Mouse (Mus musculus) neural tube, postnatal 0 days (tissue): Measurements from ENCODE around the gene Amigo2. TPM values are rescaled to one million over a fixed set of nuclear protein-coding genes. Genes with fewer than 3 reads are reported as not detected.

Source experiments
- polyA plus RNA-seq: library from polyadenylated mRNA; unstranded; fragments of >200 nt; fragmentation: Nextera tagmentation; extraction: Ambion mirVana; gene quantifications from 2 replicates; pipeline ENCODE4 v1.2.1, GENCODE M21; 2015

Gene Amigo2
- polyA plus RNA-seq: 8.7 and 10.3 TPM in 2 replicates

GRCm38 (mm10) chr15:97246911-97247790 lies at the start of gene Amigo2, which contains the start of gene Pced1b:
Gene Amigo2 (minus strand): TSS chr15:97247287.
Gene Pced1b (plus strand): TSS chr15:97247107.

Other genes with a start within 250 kb of the Amigo2 start
- gene Slc38a4, start 191.3 kb downstream of the Amigo2 start, polyA plus RNA-seq: 3.2 and 3.3 TPM in 2 replicates
- gene Pced1b, start 180 bp downstream of the Amigo2 start, polyA plus RNA-seq: 4.4 and 4.7 TPM in 2 replicates